Mouse (Mus musculus) forebrain, embryonic 14.5 days (tissue): ENCODE measurements around the gene Cog7. TPM values are rescaled to one million over a fixed set of nuclear protein-coding genes. Genes with fewer than 3 reads are reported as not detected.

ENCODE experiments used
- ATAC-seq: fragments of 200-750 bp; cut with Nextera tagmentation; 2 replicates; pipeline ENCODE4 v1.8.0; 2017; ENCODE audit warnings: mild to moderate bottlenecking, moderate library complexity
- DNase-seq: peaks from one replicate; pipeline ENCODE4 v3.0.0-alpha.2; 2015; ENCODE audit warnings: low spot score
- H3K27ac ChIP-seq: fragments of 300-500 bp; sonication (generic); 2 replicates; pipeline ENCODE4 v1.5.1; 2014; ENCODE audit warnings: low read depth, mild to moderate bottlenecking, control low read depth, low read length, moderate library complexity
- H3K27me3 ChIP-seq: fragments of 300-500 bp; sonication (generic); replicated peaks from 2 replicates; pipeline ENCODE4 v1.6.1; 2014; ENCODE audit warnings: low read length, control low read depth, mixed read lengths; ENCODE audit not compliant: control insufficient read depth, insufficient read depth
- H3K36me3 ChIP-seq: fragments of 300-500 bp; sonication (generic); 2 replicates; pipeline ENCODE4 v1.6.1; 2014; ENCODE audit warnings: low read length, control low read depth; ENCODE audit not compliant: control insufficient read depth, insufficient read depth
- H3K4me1 ChIP-seq: fragments of 300-500 bp; sonication (generic); 2 replicates; pipeline ENCODE4 v1.6.1; 2014; ENCODE audit warnings: antibody characterized with exemption, low read length, control low read depth; ENCODE audit not compliant: control insufficient read depth, insufficient read depth
- H3K4me2 ChIP-seq: fragments of 300-500 bp; sonication (generic); 2 replicates; pipeline ENCODE4 v1.6.1; 2014; ENCODE audit warnings: mild to moderate bottlenecking, control low read depth, low read length
- H3K4me3 ChIP-seq: fragments of 300-500 bp; sonication (generic); 2 replicates; pipeline ENCODE4 v1.5.1; 2014; ENCODE audit warnings: low read depth, low read length, control low read depth
- H3K9ac ChIP-seq: fragments of 300-500 bp; sonication (generic); 2 replicates; pipeline ENCODE4 v1.6.1; 2014; ENCODE audit warnings: mild to moderate bottlenecking, low read length, control low read depth, moderate library complexity
- H3K9me3 ChIP-seq: fragments of 300-500 bp; sonication (generic); replicated peaks from 2 replicates; pipeline ENCODE4 v1.6.1; 2016; ENCODE audit warnings: low read length, control low read depth, mixed read lengths; ENCODE audit not compliant: control insufficient read depth
- WGBS: fragments of 180-500 bp; shearing (Covaris S2); extraction: QIAGEN DNeasy Blood & Tissue Kit; methylation state at CpG from one replicate; pipeline ENCODE4 v1.1.7; 2014; 5-methylcytosine and 5-hydroxymethylcytosine counted together
- polyA plus RNA-seq: library from polyadenylated mRNA; unstranded; fragments of >200 nt; fragmentation: Nextera tagmentation; extraction: Ambion mirVana; gene quantifications from 2 replicates; pipeline ENCODE4 v1.2.1, GENCODE M21; 2014

The Cog7 gene
- polyA plus RNA-seq, 1 experiment from 2014 or later, result 7.8 TPM

DNA sequence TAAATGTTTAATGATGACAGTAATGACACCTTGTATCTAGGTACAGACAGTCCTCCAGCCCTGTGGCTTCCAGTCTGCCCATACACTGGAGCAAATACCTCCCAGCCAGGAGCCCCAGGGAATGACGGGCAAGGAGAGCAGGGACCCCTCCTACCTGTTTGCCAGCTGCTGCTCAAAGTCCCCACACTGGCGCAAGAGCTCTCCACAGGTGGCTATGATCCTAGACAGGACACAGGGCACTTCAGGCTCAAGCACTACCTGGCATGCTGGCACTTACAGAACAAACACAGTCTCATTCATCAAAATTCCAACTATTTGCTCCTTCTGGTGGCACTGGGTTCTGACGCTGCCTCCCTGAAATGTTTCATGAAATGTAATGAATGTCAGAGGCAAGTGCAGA lies 40.5 kb downstream of the Cog7 start:
- 85% methylated on average over 3 of the region's 3 CpGs for WGBS

DNA sequence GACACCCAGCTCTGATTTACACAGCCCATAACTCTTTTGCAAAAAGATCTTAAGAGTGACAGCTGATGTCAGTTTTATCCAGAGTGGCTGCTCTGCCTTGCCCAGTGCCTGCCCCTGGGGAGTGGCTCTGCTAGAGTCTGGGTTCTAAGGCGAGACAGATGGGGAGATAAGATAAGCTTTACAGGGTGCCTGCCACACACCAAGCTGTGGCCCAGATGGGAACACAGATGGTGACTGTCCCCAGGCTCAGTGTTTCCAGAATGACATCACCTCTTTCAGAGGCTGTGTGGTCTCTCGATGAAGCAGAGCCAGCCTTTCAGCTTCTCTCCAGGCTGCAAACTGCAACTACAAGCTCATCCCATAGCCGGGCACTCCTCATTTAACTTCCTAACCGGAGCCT lies 41.8 kb downstream of the Cog7 start:
- H3K4me3 ChIP-seq, result no peak overlapping the region
- no peaks in the 10 kb centered on the region for H3K27me3 ChIP-seq
- H3K9ac ChIP-seq, result no peak overlapping the region
- H3K4me2 ChIP-seq, result no peak overlapping the region
- peaks cover 18% of the 10 kb centered on the region for H3K4me1 ChIP-seq
- WGBS, result 50% methylated on average over 4 of the region's 4 CpGs
- H3K9me3 ChIP-seq, result no peaks in the 10 kb centered on the region
- peak overlapping the region; percentile 63 for H3K27ac ChIP-seq
- ATAC-seq, result peak; percentile 87
- peaks cover 13% of the 10 kb centered on the region for H3K36me3 ChIP-seq
- peak; percentile 85 for DNase-seq

More for the DNA sequence above, 40.5 kb downstream of the Cog7 start:
- Histone ChIP-seq H3K4me1 (peaks cover 18% of the 10 kb centered on the region), H3K36me3 (peaks cover 11% of the 10 kb centered on the region), H3K4me3 (no peak overlapping the region), H3K9me3 (no peaks in the 10 kb centered on the region), H3K27me3 (no peaks in the 10 kb centered on the region), H3K27ac (no peak overlapping the region), H3K4me2 (no peak overlapping the region), H3K9ac (no peak overlapping the region)
- ATAC-seq, result no peak
- DNase-seq, result no peak

DNA sequence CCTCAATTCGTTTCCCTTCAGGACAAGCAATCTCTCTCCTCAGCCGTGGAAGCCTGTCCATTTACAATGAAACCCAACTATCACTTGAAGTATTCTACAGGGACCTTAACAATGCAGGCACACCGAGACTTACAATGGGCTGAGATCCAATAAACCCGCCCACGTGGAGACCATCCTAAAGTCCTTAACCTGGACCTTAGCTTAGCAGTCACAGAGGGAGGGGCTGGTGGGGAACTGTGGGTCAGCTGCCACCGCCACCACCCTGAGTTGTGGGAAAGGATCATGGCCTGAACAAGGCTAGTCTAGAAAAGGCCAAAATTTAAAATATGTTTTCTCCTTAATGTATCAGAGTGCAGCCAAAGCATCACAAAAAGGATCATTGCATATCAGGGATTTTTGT lies 42.3 kb downstream of the Cog7 start:
- peaks cover 18% of the 10 kb centered on the region for H3K4me1 ChIP-seq
- peaks cover 13% of the 10 kb centered on the region for H3K36me3 ChIP-seq
- peak overlapping the region; percentile 54; the same call in 1 of the 2 replicates for H3K27ac ChIP-seq
- H3K4me2 ChIP-seq, result no peak overlapping the region
- no peaks in the 10 kb centered on the region for H3K9me3 ChIP-seq
- WGBS, result 57% methylated on average over 6 of the region's 6 CpGs
- ATAC-seq, result no peak
- H3K27me3 ChIP-seq, result no peaks in the 10 kb centered on the region
- no peak overlapping the region for H3K4me3 ChIP-seq
- no peak overlapping the region for H3K9ac ChIP-seq
- DNase-seq, result no peak

DNA sequence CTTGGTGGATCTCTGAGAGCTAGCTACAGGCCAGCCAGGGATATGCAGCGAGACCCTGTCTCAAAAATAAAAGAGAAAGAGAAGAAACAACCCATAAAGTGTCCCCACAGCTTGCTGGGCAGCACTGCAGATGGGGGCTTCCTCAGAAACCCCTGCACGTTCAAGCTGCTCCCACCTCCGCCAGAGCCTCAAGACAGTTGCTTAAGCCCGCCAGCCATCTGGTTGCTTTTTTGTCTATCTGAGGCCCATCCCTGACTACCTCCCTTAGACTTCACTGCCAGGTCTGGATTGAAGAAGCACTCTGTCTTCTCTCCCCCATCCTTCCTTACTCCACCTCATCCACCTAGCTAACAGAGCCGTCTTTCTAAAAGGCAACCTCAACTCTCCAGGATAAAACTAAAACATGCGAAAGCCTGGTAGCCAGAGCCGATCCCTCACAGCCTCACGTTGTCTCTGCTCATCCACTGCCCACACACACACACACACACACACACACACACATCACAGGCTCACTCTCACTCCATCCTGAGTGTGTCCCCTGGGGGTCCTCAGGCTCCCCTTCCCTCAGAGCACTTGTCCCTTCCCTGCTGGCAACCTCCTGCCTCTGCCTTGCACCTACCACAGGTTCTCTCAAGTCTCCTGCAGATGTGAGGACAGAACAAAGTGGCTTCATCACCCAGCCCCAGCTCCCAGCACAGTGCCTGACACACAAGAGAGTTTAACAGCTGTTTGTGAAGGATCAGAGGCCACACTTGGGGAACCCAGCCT lies 43.2 kb downstream of the Cog7 start:
- Histone ChIP-seq H3K9me3 (no peaks in the 10 kb centered on the region), H3K36me3 (peaks cover 8% of the 10 kb centered on the region), H3K27ac (peak overlapping the region; percentile 74; the same call in 1 of the 2 replicates), H3K27me3 (no peaks in the 10 kb centered on the region), H3K9ac (no peak overlapping the region), H3K4me3 (no peak overlapping the region), H3K4me2 (no peak overlapping the region), H3K4me1 (peaks cover 18% of the 10 kb centered on the region)
- 80% methylated on average over 8 of the region's 8 CpGs for WGBS
- ATAC-seq (no peak), DNase-seq (peak; percentile 46)

DNA sequence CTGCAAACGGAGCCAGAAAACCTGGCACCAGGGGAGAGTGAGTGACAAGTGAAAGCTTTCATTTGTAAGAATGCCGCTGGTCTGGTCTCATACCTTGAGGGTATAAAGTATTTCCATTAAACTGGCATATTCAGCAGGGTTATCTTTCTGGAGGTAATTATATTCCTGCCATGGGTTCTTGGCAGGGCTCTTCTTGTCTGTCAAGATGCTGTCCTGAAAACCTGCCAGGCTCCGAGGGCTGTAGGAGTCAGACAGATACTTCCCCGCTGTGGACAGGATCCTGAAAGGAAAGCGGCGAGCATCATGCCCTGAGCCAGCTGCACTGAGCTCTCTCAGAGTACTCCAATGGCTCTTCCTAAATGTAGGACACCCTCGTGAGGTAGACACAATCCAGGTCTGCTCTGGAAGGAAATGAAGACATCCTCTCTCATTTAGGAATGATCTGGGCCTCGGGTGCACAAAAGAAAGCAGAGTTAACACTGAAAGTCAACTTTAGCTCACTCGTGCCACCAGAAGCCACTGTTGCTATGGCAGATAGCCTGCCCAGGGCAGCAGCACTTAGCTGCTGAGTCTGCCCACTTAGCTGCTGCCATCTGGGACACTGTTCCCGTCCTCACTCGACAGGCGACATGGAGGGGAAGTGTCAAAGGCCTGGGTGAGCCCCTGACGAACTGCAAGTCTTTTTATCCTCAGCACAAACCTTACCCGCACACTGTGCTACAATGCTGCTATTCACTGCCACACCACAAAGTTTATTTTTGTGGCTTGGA lies 44.5 kb downstream of the Cog7 start:
- Histone ChIP-seq H3K4me2 (no peak overlapping the region), H3K9me3 (no peaks in the 10 kb centered on the region), H3K9ac (no peak overlapping the region), H3K36me3 (peaks cover 7% of the 10 kb centered on the region; the same call in 1 of the 2 replicates), H3K27me3 (no peaks in the 10 kb centered on the region), H3K27ac (peak overlapping the region; percentile 74), H3K4me1 (peaks cover 18% of the 10 kb centered on the region), H3K4me3 (no peak overlapping the region)
- peak; percentile 65 for DNase-seq
- 64% methylated on average over 14 of the region's 14 CpGs for WGBS
- peak; percentile 60 for ATAC-seq

DNA sequence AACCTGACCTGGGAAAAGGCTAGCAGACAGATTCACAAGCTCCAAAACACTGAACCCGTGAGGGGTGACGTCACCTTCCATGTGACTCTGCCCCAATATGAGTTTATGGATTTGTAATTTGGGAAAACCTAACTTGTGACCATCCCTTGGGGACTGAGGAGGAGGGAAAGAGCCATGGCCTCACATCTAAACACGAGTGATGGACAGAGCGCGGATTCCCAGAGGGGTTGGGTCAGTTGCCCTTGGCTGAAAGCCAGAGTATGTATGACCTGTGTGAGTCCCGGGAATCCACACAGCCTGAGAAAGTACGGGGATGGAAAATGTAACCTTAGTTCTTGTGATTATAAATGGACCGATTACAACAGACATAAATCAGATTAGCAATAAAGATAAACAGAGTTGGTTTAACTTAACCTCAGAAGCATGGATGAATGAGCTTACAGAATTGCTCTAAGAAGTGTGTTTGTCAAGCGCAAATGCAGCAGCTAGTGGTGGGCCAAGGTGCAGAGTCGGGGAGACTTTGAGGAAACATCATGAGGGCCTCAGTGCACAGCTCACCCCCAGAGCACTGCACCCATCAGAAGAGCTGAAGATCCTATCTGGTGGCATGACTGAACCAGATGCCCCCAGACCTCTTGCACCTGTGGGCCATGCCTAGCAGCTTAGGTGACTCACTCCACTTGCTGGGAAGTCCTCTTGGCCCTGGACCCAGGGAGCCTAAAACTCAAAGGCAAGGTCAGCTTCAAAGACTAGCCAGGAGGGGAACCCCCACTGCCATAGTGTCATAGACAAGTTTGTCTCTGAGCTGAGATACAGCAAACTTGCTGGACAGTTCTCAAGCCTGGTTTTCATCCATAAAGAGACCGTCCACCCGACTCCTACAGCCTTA lies 45.4 kb downstream of the Cog7 start:
- DNase-seq (no peak), ATAC-seq (no peak)
- WGBS, result 86% methylated on average over 12 of the region's 12 CpGs
- no peak overlapping the region for H3K4me3 ChIP-seq
- no peaks in the 10 kb centered on the region for H3K27me3 ChIP-seq
- 0 out of 2 replicates have a peak, but pooled peaks cover 3% of the 10 kb centered on the region for H3K36me3 ChIP-seq
- H3K9ac ChIP-seq, result no peak overlapping the region
- no peaks in the 10 kb centered on the region for H3K9me3 ChIP-seq
- peaks cover 18% of the 10 kb centered on the region for H3K4me1 ChIP-seq
- peak overlapping the region; percentile 70; the same call in 1 of the 2 replicates for H3K27ac ChIP-seq
- H3K4me2 ChIP-seq, result no peak overlapping the region

DNA sequence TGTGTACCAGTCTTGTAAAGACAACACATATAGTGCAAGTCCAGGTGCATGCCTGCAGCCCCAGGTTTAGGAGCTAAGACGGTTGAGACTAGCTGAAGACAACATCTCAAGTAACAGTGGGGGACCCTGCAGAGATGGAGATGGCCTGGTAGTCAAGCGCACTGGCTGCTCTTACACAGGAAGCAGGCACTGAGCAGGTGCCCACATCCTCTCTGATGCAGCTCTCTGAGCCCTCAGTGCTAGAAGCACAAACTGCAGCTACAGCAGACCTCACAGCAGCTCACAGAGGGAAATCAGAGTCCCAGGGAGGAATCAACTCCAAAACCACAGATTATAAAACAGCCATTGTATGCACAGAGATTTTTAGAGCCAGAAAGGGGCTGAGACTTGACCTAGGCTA lies 47.2 kb downstream of the Cog7 start:
- ATAC-seq (no peak), DNase-seq (no peak)
- 86% methylated on average over 2 of the region's 2 CpGs for WGBS
- H3K36me3 ChIP-seq, result peaks cover 10% of the 10 kb centered on the region
- no peak overlapping the region for H3K27ac ChIP-seq
- H3K4me3 ChIP-seq, result no peak overlapping the region
- no peaks in the 10 kb centered on the region for H3K9me3 ChIP-seq
- no peak overlapping the region for H3K9ac ChIP-seq
- H3K4me1 ChIP-seq, result peaks cover 17% of the 10 kb centered on the region
- H3K27me3 ChIP-seq, result no peaks in the 10 kb centered on the region
- H3K4me2 ChIP-seq, result no peak overlapping the region

DNA sequence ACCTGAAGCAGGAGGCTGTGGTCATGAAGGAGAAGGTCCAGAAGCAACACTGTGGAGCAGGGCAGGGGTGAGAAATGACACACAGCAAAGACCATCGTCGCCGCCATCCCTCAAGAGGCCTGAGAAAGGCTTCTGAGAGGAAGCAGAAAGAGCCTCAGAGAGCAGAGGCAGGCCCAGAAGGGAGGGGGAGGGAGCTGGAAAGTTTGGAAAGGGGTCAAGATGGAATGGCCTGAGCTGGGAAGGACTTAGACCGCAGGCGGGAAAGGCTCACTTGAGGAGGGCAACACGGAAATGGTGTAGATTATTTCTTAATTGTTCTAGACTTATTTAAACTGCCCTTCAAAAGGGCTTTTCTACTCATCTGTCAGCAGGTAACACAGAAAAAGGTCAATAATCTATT lies 47.8 kb downstream of the Cog7 start:
- H3K27me3 ChIP-seq, result no peaks in the 10 kb centered on the region
- no peak overlapping the region for H3K4me3 ChIP-seq
- H3K27ac ChIP-seq, result no peak overlapping the region
- H3K36me3 ChIP-seq, result peaks cover 16% of the 10 kb centered on the region
- no peak overlapping the region for H3K4me2 ChIP-seq
- 81% methylated on average over 6 of the region's 6 CpGs for WGBS
- no peak overlapping the region for H3K9ac ChIP-seq
- DNase-seq, result no peak
- peaks cover 15% of the 10 kb centered on the region for H3K4me1 ChIP-seq
- no peak for ATAC-seq
- H3K9me3 ChIP-seq, result no peaks in the 10 kb centered on the region
